Mouse (Mus musculus) liver, embryonic 11.5 days (tissue): ENCODE measurements at regions not wholly inside any gene's neighbourhood (a gene's known extent, or its start where the extent isn't known, plus 50 kb on each side); places are given as distances from the start of the nearest gene placed in this dataset.
A peak's percentile ranks its signal among the peaks of the same experiment; 100 is the strongest.
"Not testable (repeated sequence)": the region's sequence is repeated elsewhere in the genome, so short reads cannot be mapped to it uniquely, and the experiment has no call there.

Experiments used
- ATAC-seq: fragments of 200-750 bp; cut with Nextera tagmentation; replicated peaks from 2 replicates; pipeline ENCODE4 v1.8.0; 2017; ENCODE audit warnings: moderate number of reproducible peaks, mild to moderate bottlenecking, moderate TSS enrichment, moderate library complexity; ENCODE audit not compliant: low FRiP score
- DNase-seq: peaks from one replicate; pipeline ENCODE4 v3.0.0-alpha.2; 2017; ENCODE audit warnings: low spot score
- H3K27ac ChIP-seq: fragments of 300-500 bp; sonication (generic); 2 replicates; pipeline ENCODE4 v1.5.1; 2014; ENCODE audit warnings: mild to moderate bottlenecking, low read depth, low read length, control low read depth
- H3K27me3 ChIP-seq: fragments of 300-500 bp; sonication (generic); replicated peaks from 2 replicates; pipeline ENCODE4 v1.6.1; 2014; ENCODE audit warnings: low read length, mixed read lengths; ENCODE audit not compliant: control insufficient read depth, insufficient read depth
- H3K36me3 ChIP-seq: fragments of 300-500 bp; sonication (generic); 2 replicates; pipeline ENCODE4 v1.6.1; 2014; ENCODE audit warnings: mild to moderate bottlenecking, low read length, moderate library complexity, mixed read lengths; ENCODE audit not compliant: control insufficient read depth, insufficient read depth
- H3K4me1 ChIP-seq: fragments of 300-500 bp; sonication (generic); replicated peaks from 2 replicates; pipeline ENCODE4 v1.6.1; 2014; ENCODE audit warnings: low read length, mixed read lengths; ENCODE audit not compliant: control insufficient read depth, insufficient read depth
- H3K4me2 ChIP-seq: fragments of 300-500 bp; sonication (generic); 2 replicates; pipeline ENCODE4 v1.6.1; 2014; ENCODE audit warnings: mild to moderate bottlenecking, control low read depth, moderate library complexity
- H3K4me3 ChIP-seq: fragments of 300-500 bp; sonication (generic); 2 replicates; pipeline ENCODE4 v1.5.1; 2014; ENCODE audit warnings: low read depth, low read length, control low read depth
- H3K9ac ChIP-seq: fragments of 300-500 bp; sonication (generic); 2 replicates; pipeline ENCODE4 v1.6.1; 2014; ENCODE audit warnings: low read depth, low read length, control low read depth
- H3K9me3 ChIP-seq: fragments of 300-500 bp; sonication (generic); 2 replicates; pipeline ENCODE4 v1.6.1; 2016; ENCODE audit warnings: low read length, inconsistent platforms, mixed read lengths; ENCODE audit not compliant: control insufficient read depth
- WGBS: fragments of 180-500 bp; shearing (Covaris S2); extraction: QIAGEN DNeasy Blood & Tissue Kit; methylation state at CpG from one replicate; pipeline ENCODE4 v1.1.7; 2014; 5-methylcytosine and 5-hydroxymethylcytosine counted together

DNA sequence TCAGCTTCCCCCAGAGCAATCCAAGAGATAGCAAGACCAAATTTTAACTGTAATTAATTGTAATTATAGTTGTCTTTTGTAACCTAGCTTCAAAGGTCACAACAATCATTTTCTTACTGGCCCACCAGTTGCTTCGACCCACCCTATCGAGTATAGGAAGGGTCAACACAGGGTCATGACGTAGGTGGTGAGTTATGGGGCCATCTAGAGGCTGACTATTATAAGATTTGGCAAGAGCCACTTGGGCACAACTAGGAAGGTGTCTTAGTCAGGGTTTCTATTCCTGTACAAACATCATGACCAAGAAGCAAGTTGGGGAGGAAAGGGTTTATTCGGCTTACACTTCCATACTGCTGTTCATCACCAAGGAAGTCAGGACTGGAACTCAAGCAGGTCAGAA is 62.1 kb upstream of the Zfp366 start:
- DNase-seq, H3K4me2 ChIP-seq: not testable (repeated sequence)

DNA sequence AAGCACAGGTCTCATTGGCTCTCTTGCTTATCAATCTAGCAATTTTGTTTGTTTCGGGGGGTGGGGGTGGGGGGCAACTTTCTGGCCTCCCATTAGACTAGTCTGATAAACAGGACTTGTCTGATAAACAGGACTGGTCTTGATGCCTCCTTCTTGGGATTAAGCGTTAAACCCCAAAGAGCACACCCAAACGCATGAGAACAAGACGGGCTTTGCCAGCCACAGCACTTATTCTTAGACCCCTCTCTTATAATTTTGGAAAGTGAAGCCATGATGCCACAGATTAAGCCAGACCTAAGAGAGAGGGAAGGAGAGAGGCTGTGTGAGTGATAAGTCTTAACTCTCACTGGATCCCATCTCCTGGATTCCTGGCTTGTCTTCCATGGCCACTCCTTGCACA is 63.5 kb upstream of the Zfp366 start:
- Histone ChIP-seq H3K36me3 (no peaks in the 10 kb centered on the region), H3K4me3 (no peak overlapping the region), H3K4me1 (peaks cover 6% of the 10 kb centered on the region), H3K27ac (no peak overlapping the region), H3K9me3 (no peaks in the 10 kb centered on the region), H3K9ac (no peak overlapping the region), H3K27me3 (no peaks in the 10 kb centered on the region), H3K4me2 (no peak overlapping the region)
- ATAC-seq: no peak
- DNase-seq: no peak
- WGBS: 89% methylated on average over 4 of the region's 4 CpGs

More for the DNA sequence above, 62.1 kb upstream of the Zfp366 start:
- not testable (repeated sequence) for ATAC-seq, H3K9me3 ChIP-seq, H3K36me3 ChIP-seq, H3K4me3 ChIP-seq, H3K27ac ChIP-seq, H3K4me1 ChIP-seq, H3K9ac ChIP-seq, H3K27me3 ChIP-seq
- WGBS: 74% methylated on average over 3 of the region's 4 CpGs

DNA sequence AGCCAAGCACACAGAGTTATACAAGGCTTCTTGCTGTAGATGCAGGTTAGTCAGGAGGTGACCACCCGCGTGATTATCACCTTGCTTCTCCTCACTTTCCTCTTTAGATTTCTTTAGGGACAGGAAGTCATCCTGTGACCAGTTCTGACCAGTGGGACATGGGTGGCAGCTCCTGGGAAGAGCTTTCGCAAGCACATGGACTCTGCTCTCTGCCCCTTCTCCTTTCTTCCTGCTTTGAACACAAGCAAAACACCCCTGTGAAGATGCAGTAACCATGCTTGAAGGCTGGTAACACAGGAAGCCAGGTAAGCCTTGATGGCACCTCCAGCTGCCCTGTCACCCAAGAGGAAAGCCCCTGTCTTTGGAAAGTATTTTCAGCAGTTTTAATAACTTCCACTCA is 64.7 kb upstream of the Zfp366 start:
- DNase-seq (no peak), ATAC-seq (no peak)
- Histone ChIP-seq H3K27me3 (no peaks in the 10 kb centered on the region), H3K9ac (no peak overlapping the region), H3K27ac (no peak overlapping the region), H3K9me3 (no peaks in the 10 kb centered on the region), H3K4me2 (no peak overlapping the region), H3K4me3 (no peak overlapping the region), H3K36me3 (no peaks in the 10 kb centered on the region), H3K4me1 (peaks cover 6% of the 10 kb centered on the region)
- 88% methylated on average over 3 of the region's 3 CpGs for WGBS

DNA sequence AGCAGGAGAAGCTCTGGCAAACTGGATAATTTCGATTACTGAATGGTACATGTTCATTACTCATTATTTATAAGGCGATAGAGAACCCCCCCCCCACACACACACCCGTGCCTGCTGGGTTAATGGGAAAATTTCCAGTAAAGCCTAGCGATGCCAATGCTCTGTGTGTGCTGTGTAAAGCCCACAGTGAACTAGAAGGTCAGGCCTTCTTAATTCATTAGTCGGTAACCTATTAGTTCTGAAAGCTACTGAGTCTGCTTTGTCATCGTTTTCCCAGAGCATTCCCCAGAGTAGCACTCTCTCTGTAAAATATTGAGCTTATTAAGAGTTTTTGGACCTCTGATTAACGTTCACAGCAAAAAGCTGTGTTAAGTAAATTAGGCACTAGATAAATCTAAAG is 65.7 kb upstream of the Zfp366 start:
- H3K4me1 ChIP-seq: peaks cover 6% of the 10 kb centered on the region
- H3K27ac ChIP-seq: no peak overlapping the region
- no peak overlapping the region for H3K9ac ChIP-seq
- DNase-seq: no peak
- 73% methylated on average over 7 of the region's 7 CpGs for WGBS
- H3K9me3 ChIP-seq: no peaks in the 10 kb centered on the region
- H3K4me2 ChIP-seq: no peak overlapping the region
- H3K4me3 ChIP-seq: no peak overlapping the region
- H3K36me3 ChIP-seq: no peaks in the 10 kb centered on the region
- no peaks in the 10 kb centered on the region for H3K27me3 ChIP-seq
- ATAC-seq: no peak

DNA sequence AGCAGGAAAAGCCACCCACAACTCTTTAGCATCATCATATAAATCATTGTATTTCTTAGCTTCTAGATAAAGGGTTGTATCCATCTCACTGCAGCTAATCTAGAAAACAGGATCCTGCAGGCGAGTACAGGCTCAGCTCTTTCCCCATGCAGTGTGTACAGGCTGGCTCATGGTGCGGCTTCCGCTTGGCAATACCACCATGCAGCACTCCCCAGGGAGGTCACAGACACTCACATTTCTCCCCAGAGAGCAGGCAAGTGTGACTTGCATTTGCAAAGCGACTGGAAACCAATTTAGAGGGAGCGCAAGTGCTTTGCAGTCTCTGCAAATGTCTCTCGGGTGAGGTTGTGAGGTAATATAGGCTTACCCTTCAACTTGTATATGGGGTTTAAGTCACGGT is 69.1 kb upstream of the Zfp366 start:
- no peak overlapping the region for H3K4me2 ChIP-seq
- no peak overlapping the region for H3K9ac ChIP-seq
- DNase-seq (no peak), ATAC-seq (no peak)
- H3K9me3 ChIP-seq: no peaks in the 10 kb centered on the region
- no peaks in the 10 kb centered on the region for H3K36me3 ChIP-seq
- H3K27me3 ChIP-seq: no peaks in the 10 kb centered on the region
- no peak overlapping the region for H3K27ac ChIP-seq
- H3K4me3 ChIP-seq: no peak overlapping the region
- 78% methylated on average over 7 of the region's 7 CpGs for WGBS
- H3K4me1 ChIP-seq: peaks cover 5% of the 10 kb centered on the region

DNA sequence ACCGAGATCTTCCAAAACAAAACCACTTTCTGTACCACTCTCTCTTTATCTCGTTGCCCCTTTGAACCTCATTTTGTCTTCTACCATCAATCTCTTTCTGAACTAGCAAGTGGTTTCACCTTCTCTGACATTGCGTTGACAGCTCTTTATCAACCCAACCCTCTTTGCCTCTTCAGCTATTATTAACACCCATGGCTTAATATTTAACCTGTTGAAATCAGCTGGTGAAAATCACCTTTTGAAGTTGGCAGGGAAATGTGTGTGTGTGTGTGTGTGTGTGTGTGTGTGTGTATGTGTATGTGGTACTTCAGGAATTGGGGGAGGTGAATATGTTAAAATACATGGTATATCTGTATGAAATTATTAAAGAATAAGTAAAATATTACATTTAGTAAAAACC is 70.1 kb upstream of the Zfp366 start:
- no peak overlapping the region for H3K27ac ChIP-seq
- H3K9me3 ChIP-seq: no peaks in the 10 kb centered on the region
- no peaks in the 10 kb centered on the region for H3K27me3 ChIP-seq
- WGBS: 44% methylated on average over 3 of the region's 3 CpGs
- H3K4me1 ChIP-seq: peaks cover 5% of the 10 kb centered on the region
- ATAC-seq (no peak), DNase-seq (no peak)
- no peak overlapping the region for H3K4me3 ChIP-seq
- no peaks in the 10 kb centered on the region for H3K36me3 ChIP-seq
- no peak overlapping the region for H3K9ac ChIP-seq
- no peak overlapping the region for H3K4me2 ChIP-seq

DNA sequence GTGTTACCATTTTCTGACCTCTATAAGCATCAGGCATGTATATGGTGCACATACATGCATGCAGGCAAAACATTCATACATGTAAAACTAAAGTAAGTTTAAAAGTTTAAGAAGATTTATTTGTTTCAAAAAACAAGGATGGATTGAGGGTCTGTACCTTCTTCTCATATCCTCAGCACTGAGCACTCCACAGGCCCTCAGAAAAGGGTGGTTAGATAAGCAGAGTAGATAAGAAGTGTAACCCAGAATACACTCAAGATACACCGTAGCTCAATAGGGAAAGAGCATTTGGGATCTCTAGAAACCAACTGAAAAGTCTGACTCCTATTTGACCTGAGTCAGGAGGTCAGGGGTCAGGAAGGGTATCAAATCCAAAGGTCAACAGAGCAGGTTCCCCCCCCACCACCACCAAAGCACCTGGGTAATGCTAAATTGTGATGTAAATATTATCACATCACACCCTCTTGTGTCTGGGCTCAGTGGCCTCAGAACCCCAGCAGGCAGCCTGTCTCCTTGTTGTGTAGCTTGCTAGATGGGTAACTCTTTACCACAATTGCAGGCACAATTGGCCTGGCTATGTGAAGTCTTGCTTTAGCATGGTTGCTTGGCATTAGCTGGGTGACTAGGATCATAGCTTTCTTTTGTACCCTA is 72.8 kb upstream of the Zfp366 start:
- Histone ChIP-seq H3K27ac (no peak overlapping the region), H3K9ac (no peak overlapping the region), H3K4me1 (peaks cover 18% of the 10 kb centered on the region), H3K4me3 (no peak overlapping the region), H3K9me3 (no peaks in the 10 kb centered on the region), H3K4me2 (no peak overlapping the region), H3K36me3 (no peaks in the 10 kb centered on the region), H3K27me3 (no peaks in the 10 kb centered on the region)
- 35% methylated on average over 1 of the region's 1 CpGs for WGBS
- DNase-seq (no peak), ATAC-seq (no peak)

DNA sequence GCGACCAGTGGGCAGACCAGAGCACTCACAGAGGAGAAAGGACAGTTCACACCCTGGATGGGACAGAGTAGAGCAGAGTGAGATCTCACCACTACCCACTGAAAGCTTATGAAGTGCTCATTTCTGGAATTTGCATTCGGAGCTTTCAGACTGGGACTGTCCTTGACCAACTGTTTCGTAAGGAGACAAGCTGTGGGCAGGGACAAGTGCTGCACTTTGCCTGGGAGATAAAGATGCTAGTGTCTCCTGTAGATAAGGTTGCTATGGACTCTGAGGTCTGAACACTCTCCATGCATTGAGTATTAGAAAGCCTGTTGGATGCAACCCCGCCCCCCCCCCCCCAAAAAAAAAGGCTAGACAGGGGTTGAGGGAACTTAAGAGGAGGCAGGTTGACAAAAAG is 76.6 kb upstream of the Zfp366 start:
- Histone ChIP-seq H3K4me3 (no peak overlapping the region), H3K27me3 (no peaks in the 10 kb centered on the region), H3K4me1 (peaks cover 18% of the 10 kb centered on the region), H3K27ac (peak overlapping the region; percentile 70), H3K36me3 (no peaks in the 10 kb centered on the region), H3K4me2 (peak overlapping the region; percentile 49), H3K9ac (no peak overlapping the region), H3K9me3 (no peaks in the 10 kb centered on the region)
- ATAC-seq: peak; percentile 98
- no peak for DNase-seq
- WGBS: 35% methylated on average over 4 of the region's 4 CpGs

DNA sequence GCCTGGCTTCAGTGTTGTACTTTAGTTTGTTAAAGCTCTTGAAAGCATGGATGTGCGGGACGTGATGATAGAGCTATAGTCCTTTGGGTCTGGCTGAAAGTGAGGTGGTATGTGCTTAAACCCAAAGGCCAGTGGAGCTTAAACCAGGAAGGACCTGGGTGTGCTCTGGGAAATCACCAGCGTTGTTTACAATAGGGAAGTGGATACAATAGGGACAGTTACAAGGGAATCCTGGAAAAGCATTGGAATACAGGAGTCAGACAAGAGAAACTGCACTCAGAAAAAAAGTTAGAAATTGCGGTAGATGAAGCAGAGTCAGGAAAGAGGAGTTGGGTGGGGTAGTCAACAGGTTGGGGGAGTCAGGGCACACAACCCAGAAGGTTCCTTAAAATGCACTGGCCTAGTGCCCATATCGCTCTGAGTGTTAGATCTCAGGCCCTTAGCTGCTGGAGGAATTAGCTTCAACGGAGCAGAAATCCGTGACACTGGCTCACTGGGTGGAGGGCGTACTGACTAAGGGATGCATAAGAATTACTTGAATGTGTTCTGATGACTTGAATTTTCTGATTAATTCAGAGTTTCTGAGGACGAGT is 82.4 kb upstream of the Zfp366 start:
- peaks cover 5% of the 10 kb centered on the region for H3K4me1 ChIP-seq
- ATAC-seq: no peak
- H3K27ac ChIP-seq: no peak overlapping the region
- H3K4me2 ChIP-seq: no peak overlapping the region
- H3K9ac ChIP-seq: no peak overlapping the region
- WGBS: 87% methylated on average over 9 of the region's 9 CpGs
- no peak overlapping the region for H3K4me3 ChIP-seq
- no peaks in the 10 kb centered on the region for H3K9me3 ChIP-seq
- no peak for DNase-seq
- no peaks in the 10 kb centered on the region for H3K36me3 ChIP-seq
- H3K27me3 ChIP-seq: no peaks in the 10 kb centered on the region
